Mouse (Mus musculus) lung, embryonic 14.5 days (tissue): ENCODE results near the gene Smok3b. TPM values are rescaled to one million over a fixed set of nuclear protein-coding genes. Genes with fewer than 3 reads are reported as not detected.

Experiments used
- ATAC-seq: fragments of 200-750 bp; cut with Nextera tagmentation; 2 replicates; pipeline ENCODE4 v1.8.0; 2017; ENCODE audit warnings: mild to moderate bottlenecking, moderate TSS enrichment, moderate library complexity; ENCODE audit not compliant: insufficient read depth
- DNase-seq: peaks from one replicate; pipeline ENCODE4 v3.0.0-alpha.2; 2015
- H3K27ac ChIP-seq: fragments of 300-500 bp; sonication (generic); 2 replicates; pipeline ENCODE4 v1.5.1; 2014; ENCODE audit warnings: low read depth, mild to moderate bottlenecking, moderate library complexity
- H3K27me3 ChIP-seq: fragments of 300-500 bp; sonication (generic); 2 replicates; pipeline ENCODE4 v1.6.1; 2014; ENCODE audit warnings: low read length, control low read depth; ENCODE audit not compliant: insufficient read depth
- H3K36me3 ChIP-seq: fragments of 300-500 bp; sonication (generic); 2 replicates; pipeline ENCODE4 v1.6.1; 2014; ENCODE audit warnings: control low read depth; ENCODE audit not compliant: insufficient read depth
- H3K4me1 ChIP-seq: fragments of 300-500 bp; sonication (generic); 2 replicates; pipeline ENCODE4 v1.6.1; 2014; ENCODE audit warnings: antibody characterized with exemption, control low read depth; ENCODE audit not compliant: insufficient read depth
- H3K4me2 ChIP-seq: fragments of 300-500 bp; sonication (generic); 2 replicates; pipeline ENCODE4 v1.6.1; 2014; ENCODE audit warnings: mild to moderate bottlenecking
- H3K4me3 ChIP-seq: fragments of 300-500 bp; sonication (generic); 2 replicates; pipeline ENCODE4 v1.5.1; 2014; ENCODE audit warnings: low read depth, low read length
- H3K9ac ChIP-seq: fragments of 300-500 bp; sonication (generic); 2 replicates; pipeline ENCODE4 v1.6.1; 2014
- H3K9me3 ChIP-seq: fragments of 300-500 bp; sonication (generic); 2 replicates; pipeline ENCODE4 v1.6.1; 2016; ENCODE audit warnings: low read depth, low read length, control low read depth
- CTCF ChIP-seq: IDR thresholded peaks from 2 replicates; pipeline ENCODE4 v1.5.1; 2016; ENCODE audit warnings: antibody characterized with exemption, low read depth
- WGBS: fragments of 180-500 bp; shearing (Covaris S2); extraction: QIAGEN DNeasy Blood & Tissue Kit; methylation state at CpG from one replicate; pipeline ENCODE4 v1.1.7; 2014; 5-methylcytosine and 5-hydroxymethylcytosine counted together
- polyA plus RNA-seq: library from polyadenylated mRNA; unstranded; fragments of >200 nt; fragmentation: Nextera tagmentation; extraction: Ambion mirVana; gene quantifications from 2 replicates; pipeline ENCODE4 v1.2.1, GENCODE M21; 2014

Gene Smok3b
- polyA plus RNA-seq, 1 experiment from 2014 or later = not detected

DNA sequence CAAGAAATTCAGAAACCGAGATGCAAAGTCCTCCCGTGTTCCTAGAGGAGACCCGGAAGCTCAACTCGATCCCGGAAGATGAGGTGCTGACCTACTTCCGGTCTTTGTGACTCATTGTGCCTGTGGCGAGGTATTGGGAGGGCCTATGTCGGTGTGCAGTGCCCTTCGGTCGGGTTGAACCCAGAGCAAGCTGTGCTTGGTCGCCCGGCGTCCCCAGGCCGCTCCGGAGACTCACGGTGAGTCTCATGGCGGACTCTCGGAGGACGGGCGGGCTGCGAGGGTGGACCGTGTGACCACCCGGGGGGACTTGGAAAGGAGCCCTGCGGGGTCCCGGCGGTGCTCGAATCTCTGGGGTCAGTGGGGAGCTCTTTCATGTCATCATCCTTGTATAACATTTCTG lies 63.8 kb downstream of the Smok3b start, which contains the start of gene Zkscan1:
Zkscan1 (plus strand) TSS at position 89 of the 400 bp plus-strand sequence.
- Histone ChIP-seq H3K4me1 (0 out of 2 replicates have a peak, but pooled peaks cover 3% of the 10 kb centered on the region), H3K9me3 (no peaks in the 10 kb centered on the region), H3K9ac (peak within 1 kb of the TSS; percentile 98), H3K4me3 (peak within 1 kb of the TSS; percentile 95), H3K36me3 (peaks cover 17% of the 10 kb centered on the region), H3K27me3 (no peaks in the 10 kb centered on the region), H3K4me2 (peak within 1 kb of the TSS; percentile 77), H3K27ac (peak within 1 kb of the TSS; percentile 88)
- WGBS = under 1% methylated on average over 27 of the region's 27 CpGs
- DNase-seq = peak; percentile 94
- no peak for TF ChIP-seq CTCF
- ATAC-seq = peak; percentile 97

GRCm38 (mm10) chr5:138085421-138085911 lies 64.2 kb downstream of the Smok3b start:
- under 1% methylated on average over 18 of the region's 18 CpGs for WGBS
- no peak for TF ChIP-seq CTCF
- Histone ChIP-seq H3K4me3 (peak overlapping the region; percentile 95), H3K4me1 (0 out of 2 replicates have a peak, but pooled peaks cover 3% of the 10 kb centered on the region), H3K9me3 (no peaks in the 10 kb centered on the region), H3K36me3 (peaks cover 17% of the 10 kb centered on the region), H3K4me2 (peak overlapping the region; percentile 77), H3K27me3 (no peaks in the 10 kb centered on the region), H3K9ac (peak overlapping the region; percentile 98), H3K27ac (peak overlapping the region; percentile 88)
- ATAC-seq (0 out of 2 replicates have a peak, but pooled peaks have one; percentile 4), DNase-seq (peak; percentile 39)

- 0 out of 2 replicates have a peak, but pooled peaks cover 3% of the 10 kb centered on the region for H3K4me1 ChIP-seq
- no peaks in the 10 kb centered on the region for H3K9me3 ChIP-seq
- H3K27ac ChIP-seq = no peak overlapping the region
- DNase-seq (no peak), ATAC-seq (no peak)
- no peak overlapping the region for H3K4me3 ChIP-seq
- 82% methylated on average over 3 of the region's 3 CpGs for WGBS
- H3K36me3 ChIP-seq = peaks cover 17% of the 10 kb centered on the region
- peak overlapping the region; percentile 77; the same call in 1 of the 2 replicates for H3K4me2 ChIP-seq
- H3K9ac ChIP-seq = no peak overlapping the region
- no peaks in the 10 kb centered on the region for H3K27me3 ChIP-seq
- TF ChIP-seq CTCF = no peak
These were observed 65.6 kb downstream of the Smok3b start for GRCm38 (mm10) chr5:138086842-138087241.

- no peak overlapping the region for H3K27ac ChIP-seq
- 68% methylated on average over 3 of the region's 3 CpGs for WGBS
- no peak overlapping the region for H3K9ac ChIP-seq
- H3K4me2 ChIP-seq = no peak overlapping the region
- no peak for DNase-seq
- peaks cover 26% of the 10 kb centered on the region for H3K36me3 ChIP-seq
- no peaks in the 10 kb centered on the region for H3K27me3 ChIP-seq
- ATAC-seq = no peak
- H3K4me3 ChIP-seq = no peak overlapping the region
- no peak for TF ChIP-seq CTCF
- 0 out of 2 replicates have a peak, but pooled peaks cover 3% of the 10 kb centered on the region for H3K4me1 ChIP-seq
- H3K9me3 ChIP-seq = no peaks in the 10 kb centered on the region
These were observed 67.1 kb downstream of the Smok3b start for GRCm38 (mm10) chr5:138088366-138088765.

DNA sequence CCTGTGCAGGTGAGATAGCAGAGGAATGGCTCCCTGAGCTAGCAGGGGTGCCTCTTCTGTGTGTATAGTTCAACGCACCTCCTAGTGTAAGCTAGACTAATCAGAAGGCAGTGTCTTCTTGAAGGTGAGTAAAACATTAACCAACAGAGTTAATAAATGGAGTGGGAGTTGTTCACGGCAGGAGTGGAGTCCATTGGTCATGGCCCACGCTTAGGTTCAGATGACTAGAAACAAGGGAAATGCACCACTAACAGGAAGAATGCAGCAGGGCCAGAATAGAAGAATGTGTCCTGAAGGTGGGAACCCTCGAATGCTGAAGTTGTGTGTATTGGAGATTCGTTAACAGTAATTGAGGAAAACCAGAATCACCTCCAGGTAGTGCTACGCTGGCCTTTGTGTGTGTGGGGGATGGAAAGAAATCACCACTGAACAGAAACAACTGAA lies 67.9 kb downstream of the Smok3b start:
- TF ChIP-seq CTCF = no peak
- Histone ChIP-seq H3K4me3 (no peak overlapping the region), H3K4me1 (0 out of 2 replicates have a peak, but pooled peaks cover 3% of the 10 kb centered on the region), H3K27me3 (no peaks in the 10 kb centered on the region), H3K9me3 (no peaks in the 10 kb centered on the region), H3K36me3 (peaks cover 34% of the 10 kb centered on the region), H3K4me2 (no peak overlapping the region), H3K9ac (no peak overlapping the region), H3K27ac (no peak overlapping the region)
- DNase-seq (no peak), ATAC-seq (no peak)
- 75% methylated on average over 6 of the region's 6 CpGs for WGBS

- H3K4me3 ChIP-seq = no peak overlapping the region
- H3K36me3 ChIP-seq = peaks cover 45% of the 10 kb centered on the region
- H3K9me3 ChIP-seq = no peaks in the 10 kb centered on the region
- no peak overlapping the region for H3K4me2 ChIP-seq
- peak; percentile 52 for TF ChIP-seq CTCF
- H3K4me1 ChIP-seq = 0 out of 2 replicates have a peak, but pooled peaks cover 3% of the 10 kb centered on the region
- H3K9ac ChIP-seq = no peak overlapping the region
- H3K27me3 ChIP-seq = no peaks in the 10 kb centered on the region
- WGBS = 77% methylated on average over 3 of the region's 3 CpGs
- DNase-seq (peak; percentile 45), ATAC-seq (no peak)
- no peak overlapping the region for H3K27ac ChIP-seq
These were observed 69.0 kb downstream of the Smok3b start for GRCm38 (mm10) chr5:138090271-138090670.

DNA sequence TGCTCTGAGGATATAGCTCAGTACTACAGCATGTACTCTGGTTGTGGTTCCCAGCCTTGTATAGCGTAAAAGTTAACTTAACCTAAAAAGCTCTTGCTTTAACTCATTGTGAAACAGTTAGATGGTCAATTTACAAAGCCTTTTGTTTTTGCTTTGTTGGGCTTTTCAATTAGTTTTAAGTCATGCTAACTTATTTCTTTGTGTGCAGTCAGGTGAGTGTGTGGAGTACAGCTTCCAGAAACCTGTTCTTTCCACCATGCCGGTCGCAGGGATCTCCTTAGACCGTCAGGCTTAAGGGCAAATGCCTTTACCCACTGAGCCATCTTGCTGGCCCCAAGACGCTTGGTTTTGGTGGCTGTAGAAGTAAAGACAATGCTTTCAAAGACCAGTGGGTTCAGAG lies 69.5 kb downstream of the Smok3b start:
- Histone ChIP-seq H3K27ac (no peak overlapping the region), H3K4me1 (0 out of 2 replicates have a peak, but pooled peaks cover 3% of the 10 kb centered on the region), H3K9ac (no peak overlapping the region), H3K4me2 (no peak overlapping the region), H3K4me3 (no peak overlapping the region), H3K9me3 (no peaks in the 10 kb centered on the region), H3K36me3 (peaks cover 50% of the 10 kb centered on the region), H3K27me3 (no peaks in the 10 kb centered on the region)
- 96% methylated on average over 5 of the region's 5 CpGs for WGBS
- DNase-seq = no peak
- no peak for TF ChIP-seq CTCF
- ATAC-seq = no peak
